Comparison of ENCODE assay signal across 22 mouse cellular contexts in the genomic region with DNA sequence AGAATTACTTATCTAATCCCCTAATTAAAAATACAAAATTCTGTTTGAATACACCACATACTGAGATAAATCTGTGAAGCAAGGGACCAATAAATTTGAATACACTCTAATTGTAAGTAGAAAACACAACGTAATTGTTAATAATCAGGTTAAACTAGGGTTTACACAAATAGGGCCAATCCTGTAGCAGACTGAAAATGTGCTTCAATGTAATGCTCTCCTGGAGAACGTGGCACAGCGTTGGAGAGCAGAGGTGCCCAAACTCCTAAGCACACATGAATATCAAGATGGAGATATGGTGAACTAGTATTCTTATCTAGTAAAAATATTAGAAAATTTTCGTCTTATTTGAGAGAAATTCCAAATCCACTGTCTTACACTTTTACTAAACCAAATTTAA. TPM values are rescaled to one million over a fixed set of nuclear protein-coding genes. Genes with fewer than 3 reads are reported as not detected.
"Had no signal": no experiment of that assay in that cellular context is flagged by ENCODE, and none has a peak within 500 bp of the region (broad histone marks: within the 10 kb centered on the region; RNA-seq: fewer than 3 reads in every experiment).

No protein-coding gene starts in this region.

- H3K27ac ChIP-seq: limb, embryonic 12.5 days; limb, embryonic 15.5 days; liver, embryonic 14.5 days; macrophage; neural tube, embryonic 12.5 days had no signal

- H3K9me3 ChIP-seq: limb, embryonic 12.5 days; limb, embryonic 15.5 days; neural tube, embryonic 12.5 days; stomach, embryonic 15.5 days had no signal

- H3K9ac ChIP-seq: limb, embryonic 12.5 days; limb, embryonic 15.5 days; liver, embryonic 14.5 days; liver, postnatal 0 days; lung, embryonic 14.5 days; neural tube, embryonic 12.5 days; stomach, embryonic 15.5 days had no signal

- H3K4me1 ChIP-seq: limb, embryonic 12.5 days; limb, embryonic 15.5 days; neural tube, embryonic 12.5 days; stomach, embryonic 15.5 days had no signal

- H3K4me3 ChIP-seq: limb, embryonic 12.5 days; limb, embryonic 15.5 days; neural tube, embryonic 12.5 days; stomach, embryonic 15.5 days had no signal

- ATAC-seq: intestine, embryonic 16.5 days; liver, postnatal 0 days; lung, postnatal 0 days had no signal

- H3K27me3 ChIP-seq: limb, embryonic 12.5 days; limb, embryonic 15.5 days; neural tube, embryonic 12.5 days; stomach, embryonic 15.5 days had no signal

- H3K4me2 ChIP-seq: limb, embryonic 12.5 days; limb, embryonic 15.5 days; liver, embryonic 11.5 days; lung, embryonic 14.5 days; neural tube, embryonic 12.5 days; stomach, embryonic 15.5 days had no signal

- DNase-seq: kidney, adult 18-20 months; kidney, adult 9 months; kidney, postnatal 14 days; kidney, postnatal 4 days; liver, postnatal 0 days; lung, embryonic 14.5 days; right cerebral cortex, postnatal 25 days; spleen, adult 18-20 months; thymus, postnatal 25 days had no signal

- H3K36me3 ChIP-seq: limb, embryonic 12.5 days; limb, embryonic 15.5 days; neural tube, embryonic 12.5 days; stomach, embryonic 15.5 days had no signal

RNA-seq across cellular contexts. Expression of gene Neurod1, which starts 56.5 kb away (rescaled TPM):
- total RNA-seq: megakaryocyte, adult 5-6 weeks; neutrophil, adult 5-6 weeks had no signal
- polyA plus RNA-seq: kidney, embryonic 16.5 days; limb, embryonic 15.5 days; liver, postnatal 0 days; lung, embryonic 14.5 days; lung, postnatal 0 days; macrophage; thymus, postnatal 0 days had no signal
